Mouse (Mus musculus) kidney, adult 11 months (tissue): ENCODE results near the gene Gm48551.

Source experiments
- DNase-seq: peaks from one replicate; pipeline ENCODE4 v3.0.0; 2022

The Gm48551 gene

GRCm38 (mm10) chr10:81406504-81407440, 22.5 kb downstream of the Gm48551 start:
- no peak for DNase-seq

- peak; percentile 94 for DNase-seq
These were observed 23.5 kb downstream of the Gm48551 start for GRCm38 (mm10) chr10:81407539-81408423.

- DNase-seq: no peak
These were observed 24.1 kb downstream of the Gm48551 start for GRCm38 (mm10) chr10:81408424-81408729.

GRCm38 (mm10) chr10:81408871-81409291, 24.6 kb downstream of the Gm48551 start:
- peak; percentile 90 for DNase-seq

- DNase-seq: no peak
These were observed 25.1 kb downstream of the Gm48551 start for GRCm38 (mm10) chr10:81409330-81409729.

- no peak for DNase-seq
These were observed 26.1 kb downstream of the Gm48551 start for GRCm38 (mm10) chr10:81410350-81410749.

GRCm38 (mm10) chr10:81410981-81411380, 26.7 kb downstream of the Gm48551 start:
- DNase-seq: no peak

- DNase-seq: peak; percentile 93
These were observed 27.5 kb downstream of the Gm48551 start for GRCm38 (mm10) chr10:81411471-81412400.

GRCm38 (mm10) chr10:81412586-81413309, 28.5 kb downstream of the Gm48551 start:
- peak; percentile 51 for DNase-seq

GRCm38 (mm10) chr10:81413310-81414261, 29.3 kb downstream of the Gm48551 start:
- DNase-seq: peak; percentile 92

GRCm38 (mm10) chr10:81414682-81415081, 30.4 kb downstream of the Gm48551 start:
- peak; percentile 71 for DNase-seq

GRCm38 (mm10) chr10:81415146-81415545, 30.9 kb downstream of the Gm48551 start:
- DNase-seq: no peak

GRCm38 (mm10) chr10:81415549-81416310, 31.5 kb downstream of the Gm48551 start:
- no peak for DNase-seq

GRCm38 (mm10) chr10:81416581-81417226, 32.4 kb downstream of the Gm48551 start:
- peak; percentile 92 for DNase-seq

- peak; percentile 35 for DNase-seq
These were observed 33.3 kb downstream of the Gm48551 start for GRCm38 (mm10) chr10:81417227-81418215.

- DNase-seq: peak; percentile 8
These were observed 34.2 kb downstream of the Gm48551 start for GRCm38 (mm10) chr10:81418216-81419070.
